Mouse (Mus musculus): ENCODE data around the gene Sugt1.

GRCm38 (mm10) chr14:79591611-79592010, 4.1 kb downstream of the Sugt1 start:
- TF ChIP-seq GATA1 (IDR thresholded peaks at IDR 0.05; ENCODE audit: borderline replicate concordance, low read length) (no peak), FLI1 (IDR thresholded peaks at IDR 0.05; ENCODE audit: low read length) (no peak)
